Mouse (Mus musculus): Measurements from ENCODE around the gene Morc2a. TPM values are rescaled to one million over a fixed set of nuclear protein-coding genes. Genes with fewer than 3 reads are reported as not detected.

Morc2a gene
- polyA plus RNA-seq, 1 experiment: 7.5 TPM

DNA sequence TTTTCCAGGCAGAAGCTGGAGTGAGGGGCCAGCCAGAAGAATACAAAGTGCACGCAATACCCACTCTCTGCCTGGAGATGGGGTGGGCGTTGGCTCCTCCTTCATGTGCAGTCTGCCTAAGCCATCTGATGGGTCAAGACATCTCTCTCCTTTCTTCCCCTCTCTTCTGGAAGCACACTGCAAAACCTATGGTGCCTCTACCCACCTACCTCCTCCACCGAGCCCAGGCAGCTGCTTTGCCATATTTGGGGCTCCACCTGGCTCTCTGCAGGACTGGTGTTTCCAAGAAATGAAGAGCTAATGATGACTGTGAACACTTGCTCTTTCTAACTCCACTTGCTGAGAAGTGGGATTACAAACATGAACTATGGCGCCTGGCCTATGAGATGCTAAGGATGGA is 82.5 kb downstream of the Morc2a start:
- H3K27me3 ChIP-seq (ENCODE audit: control insufficient read depth, insufficient read depth, low read length): no peaks in the 10 kb centered on the region
- H3K36me3 ChIP-seq (ENCODE audit: control insufficient read depth, insufficient read depth, low read length): no peaks in the 10 kb centered on the region
- TF ChIP-seq POLR2A (IDR thresholded peaks at IDR 0.05; ENCODE audit: low read depth, low read length) (no peak), CTCF (IDR thresholded peaks at IDR 0.05; ENCODE audit: extremely low read depth, insufficient read depth, insufficient read length, insufficient replicate concordance) (no peak)
- WGBS: 87% methylated on average over 4 of the region's 4 CpGs
- H3K4me3 ChIP-seq (ENCODE audit: extremely low read depth, insufficient read depth, insufficient read length): no peak overlapping the region
- H3K27ac ChIP-seq (ENCODE audit: insufficient read depth, low read length): no peak overlapping the region
- no peaks in the 10 kb centered on the region for H3K4me1 ChIP-seq (ENCODE audit: control insufficient read depth, insufficient read depth, insufficient read length)
- no peak for DNase-seq (ENCODE audit: low read depth in 1 of 2, low spot score in 2 of 2)

DNA sequence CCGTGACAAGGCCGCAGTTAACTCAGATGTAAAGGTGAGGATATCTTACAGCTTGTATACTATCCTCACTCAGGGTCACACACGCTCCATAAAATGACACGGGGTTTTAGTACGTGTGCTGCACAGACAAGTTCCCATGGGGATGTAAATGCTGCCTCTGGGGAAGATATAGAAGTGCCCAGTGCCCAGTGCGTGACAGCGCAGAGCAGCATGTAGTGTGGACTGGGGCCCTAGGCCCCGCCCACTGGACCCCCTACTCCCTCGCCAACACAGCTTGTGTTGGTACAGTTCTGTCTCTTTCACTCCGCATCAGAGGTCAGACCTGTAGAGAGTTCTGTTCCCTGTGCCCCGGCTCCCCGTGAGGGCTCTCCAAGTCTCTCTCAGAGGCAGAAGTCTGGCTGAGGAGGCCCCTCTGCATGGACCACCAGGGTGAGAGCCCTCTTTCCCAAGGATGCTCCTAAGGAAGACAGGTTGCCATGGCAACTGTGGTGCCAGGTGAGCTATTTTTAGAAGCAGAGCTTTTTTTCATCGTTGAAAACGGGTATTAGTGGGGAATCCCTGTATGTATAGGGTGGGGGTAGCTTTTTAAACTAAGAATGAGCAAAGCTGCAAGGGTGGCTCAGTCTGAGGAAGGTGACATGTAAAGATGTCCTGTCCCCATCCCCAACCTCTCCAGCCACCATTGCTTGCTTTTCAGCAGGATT is 85.1 kb downstream of the Morc2a start:
- no peak for DNase-seq (ENCODE audit: low read depth in 1 of 2, low spot score in 2 of 2)
- Histone ChIP-seq H3K27me3 (ENCODE audit: control insufficient read depth, insufficient read depth, low read length) (no peaks in the 10 kb centered on the region), H3K27ac (ENCODE audit: insufficient read depth, low read length) (no peak overlapping the region), H3K4me1 (ENCODE audit: control insufficient read depth, insufficient read depth, insufficient read length) (no peaks in the 10 kb centered on the region), H3K36me3 (ENCODE audit: control insufficient read depth, insufficient read depth, low read length) (no peaks in the 10 kb centered on the region), H3K4me3 (ENCODE audit: extremely low read depth, insufficient read depth, insufficient read length) (no peak overlapping the region)
- 82% methylated on average over 14 of the region's 14 CpGs for WGBS
- TF ChIP-seq POLR2A (IDR thresholded peaks at IDR 0.05; ENCODE audit: low read depth, low read length): no peak
- TF ChIP-seq CTCF (IDR thresholded peaks at IDR 0.05; ENCODE audit: extremely low read depth, insufficient read depth, insufficient read length, insufficient replicate concordance): no peak

DNA sequence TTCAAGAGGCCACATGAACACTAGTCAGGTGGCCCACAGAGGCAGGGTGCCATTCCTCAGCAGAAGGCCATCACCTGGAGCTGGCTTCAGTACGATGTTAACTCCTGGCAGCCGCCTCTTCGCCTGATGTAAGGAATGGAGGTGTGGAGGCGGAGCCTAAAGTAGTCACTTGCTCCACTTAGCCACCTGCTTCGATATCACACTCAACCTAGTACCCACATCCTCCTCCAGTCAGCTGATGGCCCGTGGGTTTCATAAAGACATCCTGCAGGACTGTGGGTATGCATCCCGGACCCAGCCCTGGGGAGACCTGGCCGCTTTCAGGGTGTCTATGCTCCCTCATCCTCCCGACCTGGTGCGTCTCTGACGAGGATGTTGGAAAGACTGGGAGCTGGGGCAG is 86.7 kb downstream of the Morc2a start:
- no peak for TF ChIP-seq CTCF (IDR thresholded peaks at IDR 0.05; ENCODE audit: extremely low read depth, insufficient read depth, insufficient read length, insufficient replicate concordance)
- no peak for TF ChIP-seq POLR2A (IDR thresholded peaks at IDR 0.05; ENCODE audit: low read depth, low read length)
- Histone ChIP-seq H3K4me1 (ENCODE audit: control insufficient read depth, insufficient read depth, insufficient read length) (no peaks in the 10 kb centered on the region), H3K4me3 (ENCODE audit: extremely low read depth, insufficient read depth, insufficient read length) (no peak overlapping the region), H3K27me3 (ENCODE audit: control insufficient read depth, insufficient read depth, low read length) (no peaks in the 10 kb centered on the region), H3K27ac (ENCODE audit: insufficient read depth, low read length) (no peak overlapping the region), H3K36me3 (ENCODE audit: control insufficient read depth, insufficient read depth, low read length) (no peaks in the 10 kb centered on the region)
- no peak for DNase-seq (ENCODE audit: low read depth in 1 of 2, low spot score in 2 of 2)
- 76% methylated on average over 11 of the region's 11 CpGs for WGBS

DNA sequence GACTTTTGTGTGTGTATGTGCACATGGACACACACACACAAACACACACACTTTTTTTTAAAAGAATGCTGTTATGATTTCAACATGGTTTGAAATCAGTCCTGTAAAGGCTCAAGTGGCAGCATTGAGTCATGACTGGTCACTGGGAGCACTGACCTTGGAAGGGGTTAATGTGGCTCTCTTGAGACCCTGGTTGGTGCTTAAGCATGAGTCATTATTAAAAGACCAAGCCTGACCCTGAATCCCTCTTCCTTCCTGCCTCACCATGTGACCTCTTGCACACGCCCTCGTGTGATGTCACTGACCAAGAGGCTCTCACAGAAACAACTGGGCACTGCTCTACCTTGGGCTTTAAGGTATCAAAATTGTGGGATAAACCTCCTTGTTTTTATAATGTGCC is 89.8 kb downstream of the Morc2a start:
- no peak for DNase-seq (ENCODE audit: low read depth in 1 of 2, low spot score in 2 of 2)
- Histone ChIP-seq H3K27me3 (ENCODE audit: control insufficient read depth, insufficient read depth, low read length) (no peaks in the 10 kb centered on the region), H3K36me3 (ENCODE audit: control insufficient read depth, insufficient read depth, low read length) (no peaks in the 10 kb centered on the region), H3K27ac (ENCODE audit: insufficient read depth, low read length) (no peak overlapping the region), H3K4me3 (ENCODE audit: extremely low read depth, insufficient read depth, insufficient read length) (no peak overlapping the region), H3K4me1 (ENCODE audit: control insufficient read depth, insufficient read depth, insufficient read length) (no peaks in the 10 kb centered on the region)
- TF ChIP-seq POLR2A (IDR thresholded peaks at IDR 0.05; ENCODE audit: low read depth, low read length) (no peak), CTCF (IDR thresholded peaks at IDR 0.05; ENCODE audit: extremely low read depth, insufficient read depth, insufficient read length, insufficient replicate concordance) (no peak)
- 68% methylated on average over 2 of the region's 2 CpGs for WGBS

Other genes with a start within 250 kb of the Morc2a start
- gene Limk2, start 240.0 kb upstream of the Morc2a start, polyA plus RNA-seq (2012; rRNA removed): 58.8 and 66.6 TPM in 2 replicates
- gene Rnf185, start 196.8 kb upstream of the Morc2a start, polyA plus RNA-seq (2012; rRNA removed): 12.8 and 13.1 TPM in 2 replicates
- gene Pla2g3, start 160.9 kb upstream of the Morc2a start, polyA plus RNA-seq (2012; rRNA removed): 0.15 and 0.30 TPM in 2 replicates
- gene Inpp5j, start 144.4 kb upstream of the Morc2a start, polyA plus RNA-seq (2012; rRNA removed): 1.1 and 1.9 TPM in 2 replicates
- gene Selenom, start 134.5 kb upstream of the Morc2a start, polyA plus RNA-seq (2012; rRNA removed): 36.7 and 50.7 TPM in 2 replicates
- 13.0 and 14.6 TPM in 2 replicates for gene Smtn, start 108.6 kb upstream of the Morc2a start, polyA plus RNA-seq (2012; rRNA removed)
- gene Osbp2, start 214.7 kb downstream of the Morc2a start, polyA plus RNA-seq (2012; rRNA removed): 0.05 and 0.06 TPM in 2 replicates
- gene 4921536K21Rik, start 245.9 kb downstream of the Morc2a start, polyA plus RNA-seq (2012; rRNA removed): 0.02 TPM in 1 of 2 replicates, not detected in the other
- 0.44 and 0.48 TPM in 2 replicates for gene Dusp18, start 246.0 kb downstream of the Morc2a start, polyA plus RNA-seq (2012; rRNA removed)

Measured in spleen, adult 2 months (tissue).